23 mouse cellular contexts compared by ENCODE assay signal in genomic region chr5:67032601-67033000, GRCm38 (mm10).
"Had no signal": no experiment of that assay in that cellular context is flagged by ENCODE, and none has a peak within 500 bp of the region (broad histone marks: within the 10 kb centered on the region; RNA-seq: fewer than 3 reads in every experiment).

No protein-coding gene starts in this region.

- H3K4me2 ChIP-seq: heart, embryonic 12.5 days; hindbrain, embryonic 12.5 days; hindbrain, embryonic 14.5 days; intestine, embryonic 15.5 days; limb, embryonic 12.5 days; liver, embryonic 13.5 days had no signal

- H3K27me3 ChIP-seq: hindbrain, embryonic 12.5 days; intestine, embryonic 15.5 days; limb, embryonic 12.5 days; liver, embryonic 13.5 days had no signal

- H3K9ac ChIP-seq: heart, embryonic 12.5 days; hindbrain, embryonic 12.5 days; hindbrain, embryonic 14.5 days; intestine, embryonic 15.5 days; limb, embryonic 12.5 days; liver, embryonic 13.5 days had no signal

- H3K4me1 ChIP-seq: heart, embryonic 12.5 days; intestine, embryonic 15.5 days; liver, embryonic 13.5 days had no signal

- ATAC-seq: hindbrain, embryonic 16.5 days; inflammation-experienced regulatory T-cells, adult 6 months; intestine, embryonic 15.5 days; intestine, postnatal 0 days had no signal

- H3K9me3 ChIP-seq: heart, embryonic 12.5 days; hindbrain, embryonic 10.5 days; hindbrain, embryonic 12.5 days; intestine, embryonic 15.5 days; limb, embryonic 10.5 days; limb, embryonic 12.5 days; liver, embryonic 13.5 days had no signal

- H3K4me3 ChIP-seq: gastrocnemius, adult 2 months; heart, embryonic 12.5 days; hindbrain, embryonic 10.5 days; hindbrain, embryonic 12.5 days; intestine, embryonic 15.5 days; left cerebral cortex, adult 2 months; limb, embryonic 10.5 days; limb, embryonic 12.5 days; liver, embryonic 13.5 days had no signal

- H3K27ac ChIP-seq: gastrocnemius, adult 2 months; hindbrain, embryonic 10.5 days; hindbrain, embryonic 12.5 days; hindbrain, embryonic 14.5 days; intestine, embryonic 15.5 days; left cerebral cortex, adult 2 months; limb, embryonic 10.5 days; limb, embryonic 12.5 days; liver, embryonic 13.5 days had no signal

- DNase-seq: gastrocnemius, adult 2 months; gastrocnemius, postnatal 10 days; gastrocnemius, postnatal 25 days; heart, postnatal 10 days; heart, postnatal 4 days; kidney, adult 18-20 months; kidney, adult 8-10 months; kidney, postnatal 10 days; kidney, postnatal 25 days; kidney, postnatal 4 days; liver; liver, embryonic 13.5 days had no signal

- H3K36me3 ChIP-seq: intestine, embryonic 15.5 days; liver, embryonic 13.5 days had no signal
